Mouse (Mus musculus): ENCODE measurements around the gene Smim11. TPM values are rescaled to one million over a fixed set of nuclear protein-coding genes. Genes with fewer than 3 reads are reported as not detected.

Smim11 gene
- polyA plus RNA-seq, 1 experiment from 2014 or later, result 128 TPM

Other genes starting within 250 kb of the Smim11 start
- 98.3 and 111 TPM in 2 replicates for gene Mrps6, start 243.0 kb upstream of the Smim11 start, polyA plus RNA-seq (2015; fragmentation: Nextera tagmentation; extraction: Ambion mirVana)
- 0.25 and 0.63 TPM in 2 replicates for gene Gm49711, start 243.0 kb upstream of the Smim11 start, polyA plus RNA-seq (2015; fragmentation: Nextera tagmentation; extraction: Ambion mirVana)
- gene Slc5a3, start 243.0 kb upstream of the Smim11 start, polyA plus RNA-seq (2015; fragmentation: Nextera tagmentation; extraction: Ambion mirVana), result 7.8 and 8.9 TPM in 2 replicates
- 0.15 and 0.41 TPM in 2 replicates for gene Kcne2, start 8.9 kb upstream of the Smim11 start, polyA plus RNA-seq (2015; fragmentation: Nextera tagmentation; extraction: Ambion mirVana)
- not detected in 2 replicates for gene Fam243, start 20.2 kb downstream of the Smim11 start, polyA plus RNA-seq (2015; fragmentation: Nextera tagmentation; extraction: Ambion mirVana)
- 0.13 and 0.74 TPM in 2 replicates for gene Kcne1, start 58.2 kb downstream of the Smim11 start, polyA plus RNA-seq (2015; fragmentation: Nextera tagmentation; extraction: Ambion mirVana)
- gene Rcan1, start 169.6 kb downstream of the Smim11 start, polyA plus RNA-seq (2015; fragmentation: Nextera tagmentation; extraction: Ambion mirVana), result 34.9 and 37.2 TPM in 2 replicates
- gene Clic6, start 184.4 kb downstream of the Smim11 start, polyA plus RNA-seq (2015; fragmentation: Nextera tagmentation; extraction: Ambion mirVana), result 3.0 and 3.8 TPM in 2 replicates